Mouse (Mus musculus) liver (tissue): ENCODE data around the gene Fry.
A peak's percentile ranks its signal among the peaks of the same experiment; 100 is the strongest.

Experiments
- DNase-seq: peaks from one replicate; pipeline ENCODE4 v3.0.0-alpha.2; 2020; ENCODE audit warnings: mixed read lengths

The Fry gene

GRCm38 (mm10) chr5:150409451-150410045, 291.1 kb downstream of the Fry start:
- DNase-seq = no peak

- no peak for DNase-seq
These were observed 294.5 kb downstream of the Fry start for GRCm38 (mm10) chr5:150412750-150413450.

- no peak for DNase-seq
These were observed 296.4 kb downstream of the Fry start for GRCm38 (mm10) chr5:150414823-150415222.

GRCm38 (mm10) chr5:150417223-150417622, 298.8 kb downstream of the Fry start:
- DNase-seq = no peak

GRCm38 (mm10) chr5:150418035-150418434, 299.6 kb downstream of the Fry start:
- DNase-seq = no peak

GRCm38 (mm10) chr5:150425038-150425437, 306.6 kb downstream of the Fry start:
- DNase-seq = no peak

GRCm38 (mm10) chr5:150426595-150426994, 308.1 kb downstream of the Fry start:
- peak; percentile 33 for DNase-seq

GRCm38 (mm10) chr5:150431286-150431685, 312.8 kb downstream of the Fry start:
- DNase-seq = peak; percentile 38

- no peak for DNase-seq
These were observed 314.5 kb downstream of the Fry start for GRCm38 (mm10) chr5:150432960-150433359.

GRCm38 (mm10) chr5:150436629-150437389, 318.4 kb downstream of the Fry start:
- DNase-seq = peak; percentile 12

GRCm38 (mm10) chr5:150441690-150442089, 323.2 kb downstream of the Fry start:
- DNase-seq = peak; percentile 68

GRCm38 (mm10) chr5:150451281-150452003, 333.0 kb downstream of the Fry start:
- DNase-seq = no peak

- DNase-seq = no peak
These were observed 333.7 kb downstream of the Fry start for GRCm38 (mm10) chr5:150452004-150452626.

- no peak for DNase-seq
These were observed 334.2 kb downstream of the Fry start for GRCm38 (mm10) chr5:150452671-150453070.

GRCm38 (mm10) chr5:150453490-150453889, 335.0 kb downstream of the Fry start:
- no peak for DNase-seq

- DNase-seq = no peak
These were observed 338.9 kb downstream of the Fry start for GRCm38 (mm10) chr5:150457165-150457903.

GRCm38 (mm10) chr5:150457904-150458739, 339.7 kb downstream of the Fry start:
- no peak for DNase-seq

- no peak for DNase-seq
These were observed 341.4 kb downstream of the Fry start for GRCm38 (mm10) chr5:150459801-150460200.

GRCm38 (mm10) chr5:150464721-150465120, 346.3 kb downstream of the Fry start:
- no peak for DNase-seq

GRCm38 (mm10) chr5:150465218-150465617, 346.8 kb downstream of the Fry start:
- no peak for DNase-seq

GRCm38 (mm10) chr5:150466132-150466531, 347.7 kb downstream of the Fry start:
- DNase-seq = peak; percentile 53
